Mouse (Mus musculus) erythroblast, adult 5-6 weeks (primary cell): ENCODE results near the gene Med26. TPM values are rescaled to one million over a fixed set of nuclear protein-coding genes. Genes with fewer than 3 reads are reported as not detected.

Experiments
- ATAC-seq: replicated peaks from 2 replicates; pipeline ENCODE4 v1.8.0; 2016; ENCODE audit warnings: moderate number of reproducible peaks, mild to moderate bottlenecking, moderate TSS enrichment, inconsistent platforms; ENCODE audit not compliant: poor library complexity, low FRiP score, severe bottlenecking
- total RNA-seq, 2 experiments: library from RNA; stranded (forward) in 1 of 2; stranded (reverse) in 1 of 2; fragments of 150-400 nt in 1 of 2; fragments of 200-764, 138-1000 nt in 1 of 2; gene quantifications; 2 replicates each; pipeline versions ENCODE4 v1.2.3 to v1.2.4; 2015 to 2017; ENCODE audit warnings: low replicate concordance in 2 of 2

Gene Med26
- total RNA-seq, 2 experiments from 2014 or later: 3.2 to 4.2 TPM

DNA sequence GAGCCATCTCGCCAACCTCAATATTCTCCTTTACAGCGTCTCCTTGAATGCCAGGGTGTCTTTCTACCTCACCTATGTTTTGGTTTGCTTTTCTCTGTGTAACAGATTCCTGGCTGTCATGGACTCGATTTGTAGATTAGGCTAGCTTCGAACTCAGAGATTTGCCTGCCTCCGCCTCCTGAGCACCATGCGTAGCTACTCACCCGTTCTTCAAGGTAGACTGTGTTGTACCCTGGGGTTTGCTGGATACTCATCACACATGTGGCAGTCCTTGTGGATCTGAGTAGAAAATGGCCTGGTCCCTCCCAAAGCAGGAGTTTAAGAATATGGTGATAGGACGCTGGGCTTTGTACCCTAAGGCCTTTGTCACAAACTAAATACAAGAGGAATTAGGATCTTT, 54.7 kb downstream of the Med26 start:
- ATAC-seq: no peak

DNA sequence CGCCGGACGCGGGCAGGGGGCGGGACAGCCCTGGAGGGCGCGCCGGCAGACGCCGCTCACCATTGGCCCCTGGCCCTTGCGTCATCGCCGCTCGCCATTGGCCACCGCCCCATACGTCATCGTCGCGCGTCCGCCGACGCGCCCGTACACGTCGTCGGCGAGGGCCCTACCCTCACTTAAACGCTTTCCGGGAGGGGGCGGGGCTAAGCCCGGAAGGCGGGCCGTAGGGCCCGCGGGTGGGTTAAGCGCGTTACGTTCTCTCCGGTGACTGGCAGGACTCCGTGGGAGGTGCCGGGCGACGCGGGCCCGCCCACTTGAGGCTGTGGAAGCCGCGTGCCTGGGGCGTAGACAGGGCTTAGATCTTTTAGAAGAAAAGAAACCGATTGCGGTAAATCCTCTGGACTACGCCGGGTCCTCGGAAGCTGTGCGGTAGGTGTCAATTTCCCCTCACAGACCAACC, 55.4 kb downstream of the Med26 start:
- ATAC-seq: peak; percentile 93

DNA sequence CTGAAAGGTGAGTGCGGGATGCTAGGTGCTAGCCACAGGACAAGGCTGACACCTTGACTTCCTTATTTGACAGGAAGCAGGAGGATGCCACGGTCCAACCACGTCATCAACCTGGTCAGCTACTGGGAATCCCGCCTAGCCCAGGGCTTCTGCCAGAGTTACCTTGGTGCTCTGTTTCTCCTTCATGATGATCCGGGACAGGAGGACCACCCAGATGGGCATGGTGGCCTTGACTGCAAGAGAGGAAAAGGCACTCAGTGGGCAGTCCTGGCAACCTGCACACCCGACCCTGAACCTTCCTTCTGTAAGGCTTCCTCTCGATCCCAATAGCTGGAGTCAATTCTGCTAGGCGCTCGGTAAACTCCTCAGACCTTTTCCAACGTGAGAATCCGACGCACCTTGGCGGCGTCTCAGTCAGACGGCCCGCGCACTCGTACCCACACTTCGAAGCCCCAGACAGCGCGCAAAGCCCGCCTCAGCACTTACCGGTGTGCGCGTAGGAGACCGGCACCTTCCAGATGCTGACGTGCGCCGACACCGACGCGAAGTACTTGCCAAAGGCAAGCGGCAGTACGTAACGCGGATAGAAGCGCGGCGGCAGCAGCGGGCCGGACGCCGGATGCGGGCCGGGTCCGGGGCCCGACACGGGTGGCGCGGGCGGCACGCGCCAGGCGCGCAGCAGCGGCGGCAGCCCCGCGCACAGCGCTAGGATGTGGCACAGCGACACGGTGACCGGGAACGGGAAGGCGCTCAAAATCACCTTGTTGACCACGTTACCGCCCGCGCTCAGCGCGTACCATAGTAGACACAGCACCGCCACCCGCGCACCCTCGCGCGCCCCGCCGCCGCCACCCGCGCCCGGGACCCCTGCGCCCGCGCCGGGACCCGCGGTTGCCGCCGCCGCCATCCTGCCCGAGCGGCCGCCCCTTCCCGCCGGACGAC, 56.1 kb downstream of the Med26 start, which contains the start of gene Slc35e1:
TSS of gene Slc35e1 (minus strand) at position 935 of the 942 bp plus-strand sequence.
- ATAC-seq: peak; percentile 22

DNA sequence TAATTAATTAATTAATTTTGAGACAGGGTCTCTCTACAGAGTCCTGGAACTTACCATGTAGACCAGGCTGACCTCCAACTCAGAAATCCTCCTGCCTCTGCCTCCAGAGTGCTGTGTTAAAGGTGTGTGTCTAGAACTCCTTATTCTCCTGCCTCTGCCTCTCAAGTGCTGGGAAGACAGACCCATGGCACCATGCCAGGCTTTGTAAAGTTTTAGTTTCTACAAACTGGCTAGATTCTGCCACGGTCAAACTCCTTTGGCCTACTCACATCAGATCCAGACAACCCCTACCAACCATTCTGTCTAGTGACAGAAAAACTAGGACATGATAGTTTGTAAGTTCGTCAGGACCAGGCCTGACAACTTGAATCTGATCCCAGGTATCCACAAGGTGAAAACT, 57.1 kb downstream of the Med26 start:
- no peak for ATAC-seq

DNA sequence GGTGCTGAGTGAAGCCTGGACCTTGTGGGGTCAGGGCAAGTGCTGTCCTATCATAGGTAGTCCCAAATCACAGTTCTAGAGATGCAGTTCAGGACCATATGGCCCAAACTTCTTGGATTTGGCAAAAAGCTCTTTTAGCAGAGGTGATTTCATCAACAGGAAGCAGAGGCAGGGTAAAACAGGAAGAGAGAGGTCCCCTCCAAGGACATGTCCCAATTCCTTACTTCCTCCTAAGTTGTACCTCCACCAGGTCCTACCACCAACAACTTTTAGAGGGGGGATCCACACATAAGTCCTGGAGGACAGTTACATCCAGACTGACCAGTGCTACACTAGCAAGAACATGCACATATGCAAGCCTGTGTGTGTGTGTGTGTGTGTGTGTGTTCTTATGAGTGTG, 61.1 kb downstream of the Med26 start:
- ATAC-seq: no peak

DNA sequence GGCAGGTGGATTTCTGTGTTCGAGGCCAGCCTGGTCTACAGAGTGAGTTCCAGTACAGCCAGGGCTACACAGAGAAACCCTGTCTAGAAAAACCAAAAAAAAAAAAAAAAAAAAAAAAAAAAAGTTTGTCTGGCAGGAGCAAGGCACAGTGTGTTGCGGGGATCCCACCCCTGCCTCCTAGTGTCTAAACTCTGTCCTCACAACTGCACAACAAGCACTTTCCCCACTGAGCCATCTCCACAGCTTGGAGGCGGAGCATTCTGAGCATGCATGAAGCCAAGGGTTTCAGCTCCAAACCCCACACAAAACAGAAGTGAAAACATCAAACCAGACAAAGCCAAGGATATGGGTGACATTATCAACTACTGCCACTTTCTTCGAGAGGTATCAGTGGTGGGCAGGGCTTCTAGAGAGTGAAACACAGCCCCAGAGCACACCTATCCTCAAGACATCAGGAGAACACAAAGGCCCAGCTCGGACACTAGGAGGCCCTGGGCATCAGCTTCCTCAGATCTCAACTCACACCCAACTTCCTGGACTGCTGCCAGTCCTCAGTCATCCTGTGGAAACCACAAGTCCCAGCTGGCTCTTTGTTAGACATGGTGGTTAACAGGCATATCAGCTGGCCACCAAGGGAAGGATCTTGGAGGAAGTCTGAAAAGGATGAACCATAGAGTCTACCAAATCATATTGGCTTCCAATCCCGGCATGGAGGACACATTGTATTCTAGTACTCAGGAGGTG, 62.4 kb downstream of the Med26 start:
- ATAC-seq: no peak

DNA sequence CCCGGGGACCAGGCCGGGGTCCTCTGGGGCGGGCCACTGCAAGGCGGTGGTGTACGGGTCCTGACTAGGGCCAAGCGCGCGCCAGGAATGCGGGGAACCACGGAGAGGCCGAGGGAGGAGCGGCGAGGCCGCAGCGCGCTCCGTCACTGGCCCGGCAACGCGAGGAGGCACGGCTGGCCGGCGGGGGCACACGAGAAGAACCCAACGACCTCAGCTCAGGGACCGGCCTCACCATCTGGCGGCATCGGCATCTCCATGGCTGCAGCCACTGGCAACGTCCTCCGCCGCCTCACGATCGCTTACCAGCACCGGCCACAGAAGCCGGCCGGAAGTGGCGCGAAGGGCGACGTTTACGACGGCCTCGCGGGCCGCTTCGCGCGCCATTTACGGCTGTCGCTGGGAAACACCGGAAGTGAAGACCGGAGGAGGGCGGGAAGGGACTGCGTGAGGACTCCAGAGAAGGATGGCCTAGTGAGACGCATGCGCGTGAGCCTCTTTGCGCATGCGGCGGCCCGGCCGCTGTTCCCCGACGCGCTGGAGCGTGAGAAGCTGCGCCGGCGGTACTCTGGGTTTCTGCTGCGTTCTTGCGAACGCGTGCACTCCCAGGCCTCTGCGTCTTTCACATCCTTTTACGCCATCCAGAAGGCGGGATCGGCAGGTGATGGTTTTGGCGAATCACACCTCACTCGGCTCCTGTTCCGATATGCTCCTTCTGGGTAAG, 73.1 kb downstream of the Med26 start, which contains the start of gene Cherp:
TSS of gene Cherp (minus strand) at position 401 of the 721 bp plus-strand sequence.
- ATAC-seq: peak; percentile 98

DNA sequence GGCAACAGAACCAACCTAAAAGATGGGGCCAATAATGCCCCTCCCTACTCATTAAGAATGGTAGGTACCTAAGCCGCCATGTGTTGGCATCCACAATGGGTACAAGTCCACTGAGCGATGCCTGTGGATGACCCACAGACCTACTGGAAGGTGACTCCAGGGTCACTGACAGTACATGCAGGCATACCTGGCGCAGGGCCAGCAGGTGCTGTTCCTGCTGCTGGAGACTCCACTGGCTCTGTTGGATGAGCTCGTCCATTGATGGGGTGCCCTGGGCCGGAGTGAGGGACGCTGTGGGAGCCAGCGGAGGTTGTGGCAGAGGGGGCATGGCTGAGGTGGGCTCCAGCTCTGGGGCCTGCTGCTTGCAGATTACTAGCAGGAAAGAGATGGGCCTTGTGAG, 77.4 kb downstream of the Med26 start:
- ATAC-seq: no peak

DNA sequence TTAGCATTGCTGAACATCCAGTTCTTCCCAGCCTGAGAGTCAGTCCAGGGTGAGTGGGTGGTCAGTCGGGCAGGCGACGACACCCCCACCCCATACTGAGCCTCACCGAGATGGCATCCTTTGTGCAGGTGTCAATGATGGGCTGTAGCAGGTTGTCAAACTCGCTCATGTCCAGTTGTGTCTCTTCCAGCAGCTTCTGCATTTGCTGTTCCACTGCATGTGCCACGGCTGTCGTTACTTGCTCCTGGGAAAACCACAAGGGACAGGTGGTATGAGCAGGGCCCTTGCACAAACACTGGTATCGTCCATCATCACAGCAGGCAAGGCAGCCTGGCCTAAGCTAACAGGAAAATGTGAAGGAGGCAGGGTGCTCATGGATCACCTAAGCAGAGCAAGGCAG, 78.1 kb downstream of the Med26 start:
- ATAC-seq: no peak

DNA sequence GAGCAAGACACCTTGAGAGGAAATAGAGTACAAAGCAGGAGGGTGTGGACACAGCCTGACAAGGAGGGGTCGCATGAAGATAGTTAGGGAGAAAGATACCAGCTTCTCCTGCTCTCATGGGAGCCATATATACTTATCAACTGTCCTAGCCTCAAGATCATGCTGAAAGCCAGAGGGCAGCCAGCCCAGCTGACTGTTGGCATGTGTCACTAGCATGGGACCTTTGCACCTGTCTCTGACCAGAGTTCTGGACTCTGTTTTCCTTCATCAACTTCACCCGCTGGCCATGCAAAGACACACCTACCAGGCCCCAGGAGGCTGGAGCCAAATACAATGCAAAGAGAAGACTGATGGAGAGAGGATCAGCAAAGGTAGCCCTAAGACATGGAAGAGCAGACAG, 78.8 kb downstream of the Med26 start:
- ATAC-seq: no peak

DNA sequence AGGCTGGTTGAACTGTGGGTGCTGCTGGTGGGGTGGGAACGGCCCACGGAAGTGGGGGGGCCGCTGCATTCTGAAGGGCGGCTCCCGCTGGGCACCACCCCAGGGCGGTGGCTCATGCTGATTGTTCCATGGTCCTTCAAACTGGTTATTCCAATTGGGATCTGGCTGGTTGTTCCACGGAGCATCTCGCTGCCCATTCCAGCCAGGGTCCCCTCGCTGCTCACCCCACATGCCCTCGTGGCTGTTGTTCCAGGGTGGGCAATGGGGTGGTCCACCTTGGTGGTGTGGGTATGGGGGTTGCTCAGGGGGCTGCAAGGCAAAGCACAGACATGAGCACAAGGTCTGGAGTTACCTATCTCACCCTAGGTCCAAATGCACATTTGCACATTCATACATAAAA, 83.9 kb downstream of the Med26 start:
- ATAC-seq: no peak

DNA sequence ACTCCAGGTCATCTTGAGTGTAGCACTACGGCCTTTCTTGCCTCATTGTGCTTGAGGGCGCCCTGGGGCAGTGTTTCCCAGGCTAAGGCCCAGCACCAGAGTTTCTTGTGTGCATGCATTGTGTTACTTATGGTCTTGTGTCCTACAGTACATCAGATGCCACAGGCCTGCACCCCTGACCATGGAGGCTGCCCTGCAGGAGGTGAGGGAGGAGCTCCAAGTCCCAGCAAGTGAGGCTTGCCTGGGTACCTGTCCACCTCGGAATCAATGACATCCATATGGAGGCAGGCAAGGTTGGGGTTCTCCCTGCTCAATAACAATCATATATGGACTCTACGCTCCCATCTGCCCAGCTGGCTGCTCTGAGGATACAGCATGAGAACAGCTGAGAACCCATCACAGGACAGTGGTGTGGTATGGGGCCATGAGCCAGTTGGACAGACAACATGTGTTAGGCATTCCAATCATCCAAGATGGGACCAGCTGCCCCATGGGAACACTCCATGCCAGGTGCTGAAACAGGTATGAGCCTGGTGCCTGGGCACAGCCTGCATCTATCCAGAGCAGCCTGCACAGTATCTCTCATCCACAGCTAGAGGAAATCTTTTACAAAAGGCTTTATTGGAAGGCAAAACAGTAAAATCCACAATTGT, 88.1 kb downstream of the Med26 start:
- no peak for ATAC-seq

DNA sequence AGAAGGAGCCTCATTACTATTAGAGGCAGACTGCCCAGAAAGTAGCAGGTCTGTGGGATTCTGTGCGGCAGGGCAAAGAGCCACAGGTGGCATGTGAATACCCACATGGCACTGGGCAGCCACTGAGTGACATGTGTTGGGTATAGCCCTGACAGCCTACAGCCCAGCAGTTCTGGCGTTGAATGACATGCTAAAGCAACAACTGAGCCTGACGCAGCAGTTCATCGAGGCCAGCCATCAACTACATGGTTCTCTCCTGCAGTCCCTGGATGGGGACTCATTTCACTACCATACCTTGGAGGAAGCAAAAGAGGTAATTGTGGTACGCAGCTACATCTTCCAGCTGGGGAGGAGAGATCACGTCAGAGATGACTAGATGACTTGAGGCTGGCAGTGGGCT, 89.6 kb downstream of the Med26 start:
- no peak for ATAC-seq

DNA sequence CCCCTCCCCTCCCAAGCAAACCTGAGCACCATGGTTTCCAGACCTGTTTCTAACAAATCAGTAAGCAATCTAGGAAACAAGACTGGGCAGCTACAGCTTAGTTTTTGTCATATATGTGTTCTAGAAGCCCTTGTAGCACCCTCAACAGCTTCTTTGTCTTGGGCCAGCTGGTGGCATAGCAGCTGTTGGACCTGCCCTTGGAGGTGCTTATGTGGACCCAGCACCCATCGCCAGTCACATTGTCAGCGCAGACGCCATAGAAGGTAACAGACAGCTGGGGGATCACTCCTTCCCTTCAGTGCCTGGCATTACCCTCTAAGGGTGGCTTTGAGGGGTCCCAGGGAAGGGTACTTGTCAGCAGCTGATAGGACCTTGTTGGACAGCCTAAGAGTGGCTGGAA, 90.3 kb downstream of the Med26 start:
- no peak for ATAC-seq

DNA sequence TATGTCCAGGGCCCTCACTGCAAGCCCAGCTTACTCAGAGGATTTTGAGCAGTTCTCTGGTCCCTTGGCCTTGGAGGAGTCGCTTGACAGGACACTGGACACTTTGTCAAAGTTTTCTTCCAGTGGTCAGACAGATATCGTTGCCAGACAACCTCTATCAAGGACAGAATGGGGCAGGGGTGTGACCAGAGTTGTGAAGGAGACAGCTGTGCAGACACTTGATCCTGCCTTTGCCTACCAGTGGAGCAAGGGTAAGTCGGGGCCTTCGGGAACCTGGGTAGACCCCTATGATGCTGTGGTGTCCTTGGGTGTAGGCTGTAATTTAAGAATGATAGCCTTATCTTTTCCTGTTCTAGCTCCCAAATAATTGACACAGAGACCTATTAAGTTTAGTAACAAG, 92.8 kb downstream of the Med26 start:
- ATAC-seq: no peak

DNA sequence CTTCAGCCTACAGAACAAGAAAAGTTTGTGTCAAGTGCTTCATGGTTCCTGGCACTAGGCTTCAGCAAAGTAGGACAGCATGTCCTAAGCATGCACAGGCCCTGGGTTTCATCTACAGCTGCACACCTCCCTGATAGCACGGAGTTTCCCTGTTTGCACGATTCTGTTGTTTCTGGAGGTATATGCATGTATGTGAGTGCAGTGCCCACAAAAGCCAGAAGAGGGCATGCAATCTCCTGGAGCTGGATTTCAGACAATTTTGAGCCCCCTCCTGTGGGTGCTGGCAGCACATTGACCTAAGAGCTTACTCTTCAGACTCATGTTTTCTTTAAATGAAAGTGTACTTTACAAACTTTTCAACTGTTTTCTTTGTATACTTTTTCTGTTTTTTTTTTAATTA, 94.2 kb downstream of the Med26 start:
- no peak for ATAC-seq

DNA sequence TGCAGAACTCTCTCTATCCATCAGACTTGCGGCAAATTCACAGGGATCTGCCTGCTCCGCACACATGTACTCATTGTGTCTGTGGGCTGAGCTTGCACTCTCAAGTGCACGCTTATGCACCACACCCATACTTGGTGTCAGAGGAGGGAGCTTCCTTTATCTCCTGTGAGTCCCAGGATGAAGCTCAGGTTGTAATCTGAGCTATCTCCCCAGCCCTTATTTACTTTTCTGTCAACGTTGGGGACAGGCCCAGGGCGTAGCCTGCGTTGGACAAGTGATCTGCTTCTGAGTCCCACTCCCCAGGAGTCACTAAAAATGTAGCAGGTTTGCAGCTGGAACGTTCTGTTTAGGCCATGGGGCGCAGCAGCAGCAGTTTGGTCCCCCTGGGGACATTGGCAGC, 96.6 kb downstream of the Med26 start:
- no peak for ATAC-seq

DNA sequence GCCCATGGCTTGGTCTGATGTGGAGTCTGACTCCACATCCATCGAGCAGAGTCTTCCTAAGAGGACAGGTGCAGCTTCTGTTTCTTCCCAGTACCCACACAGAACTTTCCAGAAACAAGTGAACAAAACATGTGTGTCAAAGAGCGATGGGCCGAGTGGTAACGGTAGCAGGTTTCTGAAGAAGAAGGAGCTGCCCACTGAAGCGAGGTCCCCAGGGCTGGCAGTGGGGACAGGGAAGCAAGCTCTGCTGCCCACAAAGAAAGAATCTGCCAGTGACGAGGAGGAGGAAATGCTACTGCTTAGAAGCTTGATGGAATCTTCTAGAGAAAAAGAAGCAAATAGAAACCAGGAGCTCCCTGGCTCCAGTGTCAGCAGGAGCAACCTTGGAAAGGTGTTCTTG, 103.0 kb downstream of the Med26 start:
- ATAC-seq: no peak
